Mouse (Mus musculus) E14TG2a.4 (cell line): ENCODE measurements around the gene Inha.
A peak's percentile ranks its signal among the peaks of the same experiment; 100 is the strongest.

Source experiments
- H3K27me3 ChIP-seq: 2 replicates; pipeline ENCODE4 v1.6.1; 2014; ENCODE audit warnings: low read length, control low read depth; ENCODE audit not compliant: insufficient read depth
- H3K36me3 ChIP-seq: 2 replicates; pipeline ENCODE4 v1.6.1; 2014; ENCODE audit warnings: low read length, control low read depth; ENCODE audit not compliant: insufficient read depth
- H3K4me1 ChIP-seq: replicated peaks from 2 replicates; pipeline ENCODE4 v1.6.1; 2014; ENCODE audit warnings: low read depth, low read length, control low read depth
- H3K4me3 ChIP-seq: replicated peaks from 2 replicates; pipeline ENCODE4 v1.5.1; 2014; ENCODE audit warnings: mild to moderate bottlenecking, low read length
- H3K9me3 ChIP-seq: 2 replicates; pipeline ENCODE4 v1.6.1; 2014; ENCODE audit warnings: low read length, control low read depth
- CTCF ChIP-seq: conservative IDR thresholded peaks from 2 replicates; pipeline ENCODE4 v1.5.1; 2014; ENCODE audit warnings: low read length
- NANOG ChIP-seq: IDR thresholded peaks from 2 replicates; pipeline ENCODE4 v1.6.1; 2014; ENCODE audit warnings: borderline replicate concordance, low read length, mixed read lengths
- POU5F1 ChIP-seq: IDR thresholded peaks from 2 replicates; pipeline ENCODE4 v1.6.1; 2014; ENCODE audit warnings: low read length, borderline replicate concordance

The Inha gene

GRCm38 (mm10) chr1:75507006-75507405, at the start of gene Inha:
TSS of gene Inha (plus strand) at chr1:75507077.
- Histone ChIP-seq H3K4me3 (peak within 1 kb of the TSS; percentile 86), H3K27me3 (peaks cover 53% of the 10 kb centered on the region), H3K9me3 (no peaks in the 10 kb centered on the region), H3K4me1 (peaks cover 87% of the 10 kb centered on the region), H3K36me3 (peaks cover 13% of the 10 kb centered on the region)
- TF ChIP-seq POU5F1 (no peak), NANOG (no peak), CTCF (no peak)

- peaks cover 75% of the 10 kb centered on the region for H3K27me3 ChIP-seq
- H3K9me3 ChIP-seq = peaks cover 5% of the 10 kb centered on the region
- H3K36me3 ChIP-seq = no peaks in the 10 kb centered on the region
- no peak overlapping the region for H3K4me3 ChIP-seq
- no peak for TF ChIP-seq CTCF
- TF ChIP-seq NANOG = no peak
- TF ChIP-seq POU5F1 = no peak
- H3K4me1 ChIP-seq = peaks cover 27% of the 10 kb centered on the region
These were observed 49.2 kb upstream of the Inha start for GRCm38 (mm10) chr1:75457710-75458024.

- Histone ChIP-seq H3K4me1 (peaks cover 23% of the 10 kb centered on the region), H3K4me3 (peak overlapping the region; percentile 65), H3K36me3 (no peaks in the 10 kb centered on the region), H3K9me3 (peaks cover 6% of the 10 kb centered on the region), H3K27me3 (peaks cover 71% of the 10 kb centered on the region)
- TF ChIP-seq NANOG (no peak), POU5F1 (no peak), CTCF (no peak)
These were observed 48.7 kb upstream of the Inha start for GRCm38 (mm10) chr1:75458025-75458788.

GRCm38 (mm10) chr1:75458789-75459684, 47.8 kb upstream of the Inha start:
- Histone ChIP-seq H3K9me3 (peaks cover 6% of the 10 kb centered on the region), H3K36me3 (no peaks in the 10 kb centered on the region), H3K4me3 (peak overlapping the region; percentile 65), H3K4me1 (peaks cover 23% of the 10 kb centered on the region), H3K27me3 (peaks cover 70% of the 10 kb centered on the region)
- TF ChIP-seq POU5F1 = no peak
- TF ChIP-seq NANOG = no peak
- TF ChIP-seq CTCF = no peak

- peaks cover 6% of the 10 kb centered on the region for H3K9me3 ChIP-seq
- no peaks in the 10 kb centered on the region for H3K36me3 ChIP-seq
- TF ChIP-seq NANOG (no peak), CTCF (no peak)
- H3K4me1 ChIP-seq = peaks cover 23% of the 10 kb centered on the region
- H3K4me3 ChIP-seq = no peak overlapping the region
- H3K27me3 ChIP-seq = peaks cover 71% of the 10 kb centered on the region
These were observed 46.6 kb upstream of the Inha start for GRCm38 (mm10) chr1:75460297-75460696.

GRCm38 (mm10) chr1:75462636-75463035, 44.2 kb upstream of the Inha start:
- Histone ChIP-seq H3K27me3 (peaks cover 70% of the 10 kb centered on the region), H3K9me3 (peaks cover 6% of the 10 kb centered on the region), H3K4me3 (no peak overlapping the region), H3K36me3 (no peaks in the 10 kb centered on the region), H3K4me1 (peaks cover 19% of the 10 kb centered on the region)
- TF ChIP-seq NANOG = no peak

GRCm38 (mm10) chr1:75463652-75464204, 43.1 kb upstream of the Inha start:
- Histone ChIP-seq H3K27me3 (peaks cover 69% of the 10 kb centered on the region), H3K36me3 (no peaks in the 10 kb centered on the region), H3K4me3 (no peak overlapping the region), H3K9me3 (peaks cover 6% of the 10 kb centered on the region), H3K4me1 (peaks cover 10% of the 10 kb centered on the region)
- no peak for TF ChIP-seq CTCF
- no peak for TF ChIP-seq NANOG
- TF ChIP-seq POU5F1 = no peak

- TF ChIP-seq CTCF = peak; percentile 64
- TF ChIP-seq POU5F1 = no peak
- no peak for TF ChIP-seq NANOG
- Histone ChIP-seq H3K9me3 (0 out of 2 replicates have a peak, but pooled peaks cover 2% of the 10 kb centered on the region), H3K36me3 (0 out of 2 replicates have a peak, but pooled peaks cover under 1% of the 10 kb centered on the region), H3K27me3 (peaks cover 82% of the 10 kb centered on the region), H3K4me3 (no peak overlapping the region), H3K4me1 (peaks cover 12% of the 10 kb centered on the region)
These were observed 39.5 kb upstream of the Inha start for GRCm38 (mm10) chr1:75467215-75467927.
